Mouse (Mus musculus) splenic B cell, adult 2 months (primary cell): ENCODE data around the gene Daglb.
"Not testable (repeated sequence)": the region's sequence is repeated elsewhere in the genome, so short reads cannot be mapped to it uniquely, and the experiment has no call there.

ENCODE experiments used
- DNase-seq: peaks from one replicate; pipeline ENCODE4 v3.0.0-alpha.2; 2011; ENCODE audit warnings: low read depth, low spot score
- H3K27me3 ChIP-seq: 2 replicates; pipeline ENCODE4 v1.6.1; 2012; ENCODE audit warnings: mild to moderate bottlenecking, low read length, moderate library complexity, mixed read lengths; ENCODE audit not compliant: control insufficient read depth, poor library complexity, insufficient read depth, severe bottlenecking
- H3K36me3 ChIP-seq: 2 replicates; pipeline ENCODE4 v1.6.1; 2012; ENCODE audit warnings: mild to moderate bottlenecking, low read length, moderate library complexity, mixed read lengths; ENCODE audit not compliant: control insufficient read depth, poor library complexity, insufficient read depth, severe bottlenecking

Gene Daglb

DNA sequence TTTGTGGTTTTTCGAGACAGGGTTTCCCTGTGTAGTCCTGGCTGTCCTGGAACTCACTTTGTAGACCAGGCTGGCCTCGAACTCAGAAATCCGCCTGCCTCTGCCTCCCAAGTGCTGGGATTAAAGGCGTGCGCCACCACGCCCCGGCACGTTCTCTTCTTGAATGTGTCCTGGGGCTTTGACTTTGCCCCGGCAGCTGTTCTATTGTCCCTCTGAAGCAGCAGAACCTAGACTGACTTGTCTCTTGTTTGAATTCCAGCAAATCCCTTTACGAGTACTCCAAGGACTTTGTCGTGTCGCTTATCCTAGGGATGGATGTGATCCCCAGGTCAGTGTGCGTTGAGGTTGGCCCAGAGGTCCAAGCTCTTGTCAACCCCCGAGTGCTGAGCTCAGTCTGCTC lies 36.3 kb downstream of the Daglb start:
- not testable (repeated sequence) for H3K36me3 ChIP-seq, DNase-seq, H3K27me3 ChIP-seq

DNA sequence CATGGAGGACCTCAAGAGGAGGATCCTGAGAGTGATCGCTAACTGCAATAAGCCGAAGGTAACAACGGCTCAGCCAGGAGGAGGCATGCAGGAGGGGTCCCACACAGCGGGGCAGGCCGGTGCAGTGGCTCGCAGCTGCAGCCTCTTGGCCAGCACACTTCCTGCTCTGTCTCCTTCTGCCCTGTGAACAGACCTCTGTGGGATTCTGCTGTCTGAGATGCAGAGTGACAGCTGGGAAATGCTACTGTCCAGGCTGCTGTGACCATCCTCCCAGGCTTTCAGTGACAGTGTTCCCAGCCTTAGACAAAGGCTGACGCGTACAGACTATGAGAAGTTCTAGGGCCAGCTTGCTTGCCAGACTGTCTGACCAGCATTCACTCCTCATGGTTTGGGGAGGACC lies 36.8 kb downstream of the Daglb start:
- Histone ChIP-seq H3K36me3 (peaks cover 6% of the 10 kb centered on the region), H3K27me3 (no peaks in the 10 kb centered on the region)
- DNase-seq: no peak

DNA sequence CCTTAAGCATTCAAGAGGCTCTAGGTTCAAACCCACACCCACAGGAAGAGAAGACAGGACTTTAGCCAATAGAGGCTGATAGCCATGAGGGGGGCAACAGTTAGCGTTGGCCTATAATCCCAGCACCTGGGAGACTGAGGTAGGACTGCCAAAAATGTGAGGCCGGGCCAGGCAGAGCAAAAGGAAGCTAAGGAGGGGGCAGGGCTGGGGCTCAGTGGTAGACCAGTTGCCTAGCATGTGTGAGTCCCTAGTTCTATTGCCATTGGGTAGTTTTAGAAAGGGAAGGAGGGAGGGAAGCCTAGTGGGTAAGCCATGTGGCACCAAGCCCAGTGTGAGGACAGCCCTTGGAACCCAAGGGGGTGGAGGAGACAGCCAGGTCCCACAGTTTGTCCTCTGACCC lies 37.3 kb downstream of the Daglb start:
- Histone ChIP-seq H3K27me3 (no peaks in the 10 kb centered on the region), H3K36me3 (peaks cover 6% of the 10 kb centered on the region)
- no peak for DNase-seq

DNA sequence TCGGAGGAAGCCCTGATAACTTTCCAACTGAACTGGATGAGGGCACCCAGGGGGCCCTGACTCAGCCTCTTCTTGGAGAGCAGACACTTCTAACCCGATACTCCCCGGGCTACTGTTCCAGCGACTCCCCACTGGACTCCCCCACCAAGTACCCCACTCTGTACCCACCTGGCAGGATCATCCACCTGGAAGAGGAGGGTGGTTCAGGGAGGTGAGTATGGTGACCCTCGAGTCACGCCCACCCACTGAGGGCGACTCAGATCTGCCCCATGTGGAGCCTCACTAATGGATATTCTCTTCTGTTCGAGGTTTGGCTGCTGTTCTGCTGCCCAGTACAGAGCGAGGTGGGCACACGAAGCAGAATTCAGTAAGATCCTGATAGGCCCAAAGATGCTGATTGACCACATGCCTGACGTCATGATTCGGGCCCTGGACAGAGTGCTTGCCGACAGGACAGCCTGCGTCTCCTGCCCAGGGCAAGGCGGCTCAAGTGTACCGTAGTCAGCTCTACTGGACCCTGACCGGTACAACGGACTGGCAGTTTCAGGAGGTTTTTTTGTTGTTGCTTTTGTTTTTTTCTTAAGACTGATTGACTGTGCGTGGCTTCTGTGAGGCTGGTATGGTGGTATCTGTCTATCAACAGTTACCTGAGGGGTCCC lies 38.6 kb downstream of the Daglb start:
- DNase-seq: no peak
- H3K27me3 ChIP-seq: no peaks in the 10 kb centered on the region
- peaks cover 6% of the 10 kb centered on the region for H3K36me3 ChIP-seq

DNA sequence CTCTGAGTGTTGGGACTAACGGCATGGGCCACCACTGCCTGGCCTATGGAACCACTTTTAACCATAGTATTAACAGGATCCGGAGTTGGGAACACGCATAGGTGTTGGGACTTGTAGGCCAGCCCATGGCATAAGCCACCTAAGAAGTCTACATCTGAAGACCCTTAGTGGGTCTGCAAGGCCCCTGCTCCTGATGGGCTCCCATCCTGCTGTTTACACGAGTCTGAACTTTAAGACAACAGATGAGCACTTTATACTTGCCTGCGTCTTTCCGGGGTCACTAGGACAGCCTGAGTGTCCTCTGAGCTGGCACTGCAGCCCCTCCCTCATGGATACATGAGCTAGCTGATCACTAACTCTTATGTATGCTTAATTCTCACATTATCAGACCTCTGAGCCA lies 39.4 kb downstream of the Daglb start:
- Histone ChIP-seq H3K36me3 (peaks cover 6% of the 10 kb centered on the region), H3K27me3 (no peaks in the 10 kb centered on the region)
- no peak for DNase-seq

DNA sequence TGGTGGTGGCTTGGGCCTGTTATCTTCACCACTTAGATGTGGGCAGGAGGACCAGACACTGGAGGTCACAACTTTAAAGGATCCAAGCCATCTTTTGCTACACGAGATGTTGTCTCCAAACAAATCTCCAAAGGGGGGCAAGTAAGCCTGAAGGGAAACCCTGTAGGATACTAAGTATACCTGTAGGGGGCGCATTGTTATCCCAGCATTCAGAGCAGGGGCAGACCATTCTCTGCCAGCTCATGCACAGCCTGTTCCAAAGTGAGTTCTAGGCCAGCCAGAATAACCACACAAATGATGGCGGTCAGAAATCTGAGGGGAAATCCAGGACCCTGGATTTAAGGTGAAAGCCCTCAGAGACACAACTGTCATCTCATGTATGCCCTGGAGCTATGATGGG lies 40.1 kb downstream of the Daglb start:
- Histone ChIP-seq H3K27me3 (no peaks in the 10 kb centered on the region), H3K36me3 (peaks cover 6% of the 10 kb centered on the region)
- DNase-seq: peak; percentile 65

DNA sequence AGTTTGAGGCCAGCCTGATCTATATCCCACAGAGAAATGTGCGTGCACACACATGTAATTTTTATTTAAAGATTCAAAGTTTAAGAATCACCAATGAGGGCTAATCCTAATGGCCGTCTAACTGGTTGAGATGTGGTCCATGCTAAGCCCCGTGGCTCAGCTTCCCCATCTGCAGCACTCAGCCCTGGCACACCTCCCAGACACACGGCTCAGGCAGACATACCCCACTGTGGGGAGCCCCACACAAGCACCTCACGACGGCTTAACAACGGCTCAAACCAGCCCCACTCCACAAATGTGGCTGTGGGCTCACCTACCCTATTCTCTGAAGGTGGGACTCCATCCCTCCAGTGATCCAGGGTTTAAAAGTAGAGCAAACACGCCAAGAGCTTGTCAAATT lies 40.7 kb downstream of the Daglb start:
- peaks cover 6% of the 10 kb centered on the region for H3K36me3 ChIP-seq
- H3K27me3 ChIP-seq: no peaks in the 10 kb centered on the region
- no peak for DNase-seq

DNA sequence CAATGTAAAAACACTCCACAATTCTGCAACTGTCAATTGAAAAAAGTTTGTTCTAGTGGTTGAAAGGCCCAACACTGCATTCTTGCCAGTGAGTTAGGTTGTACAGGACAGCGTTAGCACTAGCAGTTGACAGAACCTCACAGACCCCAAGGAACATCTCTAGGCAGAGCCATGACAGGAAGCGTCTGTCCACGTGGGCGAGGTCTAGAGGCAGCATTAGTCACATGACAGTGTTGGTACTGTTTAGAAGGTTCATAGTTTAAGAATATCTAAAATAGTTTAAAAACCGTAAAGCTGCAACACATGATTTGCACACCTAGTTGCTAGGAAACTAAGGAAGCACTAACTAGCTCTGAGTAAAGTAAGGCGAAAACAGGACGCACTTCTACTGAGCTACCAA lies 41.2 kb downstream of the Daglb start:
- Histone ChIP-seq H3K27me3 (no peaks in the 10 kb centered on the region), H3K36me3 (peaks cover 6% of the 10 kb centered on the region)
- no peak for DNase-seq

DNA sequence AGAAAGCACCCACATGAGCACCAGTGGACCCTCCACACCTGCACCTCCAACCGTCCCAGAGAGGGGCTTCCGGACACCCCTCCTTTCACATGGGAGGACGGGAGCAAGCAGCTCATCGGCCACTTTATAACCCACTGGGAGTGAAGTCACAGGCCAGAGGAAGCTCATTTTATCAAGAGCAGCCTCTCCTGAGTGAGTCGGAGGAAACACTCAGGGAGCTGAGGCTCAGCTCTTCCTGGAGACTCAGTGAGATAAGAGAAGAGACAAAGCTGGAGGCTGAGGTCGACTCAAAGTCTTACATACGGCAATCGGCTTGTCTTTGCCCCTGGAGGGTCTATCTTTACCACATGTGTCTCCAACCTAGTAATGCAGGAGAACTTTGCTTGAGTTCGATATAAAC lies 44.9 kb downstream of the Daglb start:
- no peak for DNase-seq
- H3K36me3 ChIP-seq: peaks cover 6% of the 10 kb centered on the region

DNA sequence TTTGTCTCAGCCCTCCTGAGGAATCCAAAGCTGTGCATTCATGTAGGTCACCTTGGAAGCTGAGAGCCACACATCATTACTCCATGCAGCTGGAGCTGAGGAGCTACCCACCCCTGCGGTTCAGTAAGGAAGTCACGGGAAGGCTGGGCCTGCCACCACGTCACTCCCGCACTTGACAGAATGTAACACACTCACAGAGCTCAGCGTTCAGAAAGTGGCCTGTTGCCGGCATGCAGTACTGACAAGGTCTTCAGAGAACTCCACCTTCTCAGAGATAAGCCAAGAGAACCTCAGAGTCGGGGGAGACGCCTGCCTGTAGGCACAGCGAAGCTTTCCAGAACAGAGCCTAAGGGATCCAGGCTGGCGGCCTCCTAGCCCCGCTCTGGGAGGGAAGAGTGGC lies 45.4 kb downstream of the Daglb start:
- DNase-seq: no peak
- H3K27me3 ChIP-seq: no peaks in the 10 kb centered on the region
- peaks cover 6% of the 10 kb centered on the region for H3K36me3 ChIP-seq

More for the DNA sequence above, 44.9 kb downstream of the Daglb start:
- H3K27me3 ChIP-seq: no peaks in the 10 kb centered on the region

DNA sequence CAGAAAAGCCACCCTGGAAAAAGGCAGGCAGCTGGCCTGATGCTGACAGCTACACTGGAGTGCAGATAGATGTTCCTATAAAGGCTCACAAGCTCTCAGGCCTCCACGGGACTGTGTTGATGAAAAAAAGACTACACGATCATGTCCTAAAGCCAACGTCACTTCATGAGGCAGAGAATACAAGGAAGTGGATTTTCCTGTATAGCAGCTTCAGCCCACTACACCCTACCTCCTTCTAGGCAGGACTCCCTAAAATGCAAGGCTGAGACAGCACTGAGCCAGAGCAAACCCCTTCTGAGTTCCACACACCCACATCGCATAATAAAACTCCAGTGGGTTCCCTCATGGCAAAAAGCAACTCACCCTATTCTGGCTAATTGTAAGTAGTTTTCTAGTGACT lies 47.2 kb downstream of the Daglb start:
- DNase-seq: no peak
- peaks cover 10% of the 10 kb centered on the region for H3K36me3 ChIP-seq
- H3K27me3 ChIP-seq: no peaks in the 10 kb centered on the region

DNA sequence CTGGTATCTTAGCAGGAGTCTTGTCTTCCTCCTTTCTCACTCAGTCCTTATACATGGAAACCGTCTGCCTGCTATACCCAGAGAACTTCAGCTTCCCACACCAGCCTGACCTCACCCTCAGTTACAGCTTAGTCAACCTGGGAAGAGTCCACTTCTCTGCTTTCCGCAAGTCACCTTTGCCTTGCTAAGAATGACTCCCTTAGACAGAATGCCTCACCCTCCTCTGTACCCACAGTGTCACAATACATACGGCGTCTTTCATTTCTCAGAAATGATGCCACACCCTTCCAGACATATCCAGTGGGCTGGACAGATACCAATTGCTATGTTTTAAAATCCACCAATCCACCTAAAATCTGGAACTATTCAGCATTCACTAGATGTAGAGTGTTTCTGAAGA lies 47.9 kb downstream of the Daglb start:
- DNase-seq: no peak
- peaks cover 10% of the 10 kb centered on the region for H3K36me3 ChIP-seq
- no peaks in the 10 kb centered on the region for H3K27me3 ChIP-seq

DNA sequence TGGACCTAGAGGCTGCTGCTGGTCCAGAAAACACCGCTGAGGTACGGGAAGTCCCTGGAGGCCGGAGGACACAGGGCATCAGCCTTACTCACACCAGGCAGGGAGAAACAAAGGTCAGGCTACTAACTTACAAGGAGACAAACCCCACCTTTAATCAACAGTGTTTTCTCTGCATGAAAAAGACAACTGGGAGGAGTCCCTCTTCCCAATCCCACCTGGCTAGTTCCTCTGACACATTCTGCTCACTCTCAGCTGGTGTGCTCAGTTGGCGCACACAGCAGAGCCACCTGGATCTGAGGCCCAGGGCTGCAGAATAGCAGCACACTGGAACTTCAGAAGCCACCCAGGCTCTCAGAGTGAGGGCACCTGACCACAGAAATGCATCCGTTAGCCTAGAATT lies 50.5 kb downstream of the Daglb start:
- Histone ChIP-seq H3K27me3 (no peaks in the 10 kb centered on the region), H3K36me3 (peaks cover 10% of the 10 kb centered on the region; the same call in 1 of the 2 replicates)
- no peak for DNase-seq

DNA sequence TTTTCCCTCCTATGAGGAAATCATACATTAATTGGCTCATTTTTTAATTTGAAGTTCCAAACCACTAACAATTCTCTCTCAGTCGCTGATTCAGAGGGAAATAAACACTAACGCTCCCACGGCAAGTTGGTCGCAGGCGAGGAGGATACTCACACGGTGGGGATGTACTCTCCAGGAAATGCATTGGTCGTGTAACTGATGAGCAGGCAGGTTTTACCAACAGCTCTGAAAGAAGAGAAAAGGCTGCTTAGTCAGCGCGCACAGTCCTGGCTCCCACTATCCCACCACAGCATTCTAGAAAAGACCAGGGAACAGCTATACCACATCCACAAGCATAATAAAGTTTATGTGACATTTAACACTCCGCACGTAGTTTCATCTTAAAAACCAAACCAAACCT lies 52.6 kb downstream of the Daglb start:
- H3K36me3 ChIP-seq: peaks cover 10% of the 10 kb centered on the region; the same call in 1 of the 2 replicates
- H3K27me3 ChIP-seq: no peaks in the 10 kb centered on the region
- no peak for DNase-seq

DNA sequence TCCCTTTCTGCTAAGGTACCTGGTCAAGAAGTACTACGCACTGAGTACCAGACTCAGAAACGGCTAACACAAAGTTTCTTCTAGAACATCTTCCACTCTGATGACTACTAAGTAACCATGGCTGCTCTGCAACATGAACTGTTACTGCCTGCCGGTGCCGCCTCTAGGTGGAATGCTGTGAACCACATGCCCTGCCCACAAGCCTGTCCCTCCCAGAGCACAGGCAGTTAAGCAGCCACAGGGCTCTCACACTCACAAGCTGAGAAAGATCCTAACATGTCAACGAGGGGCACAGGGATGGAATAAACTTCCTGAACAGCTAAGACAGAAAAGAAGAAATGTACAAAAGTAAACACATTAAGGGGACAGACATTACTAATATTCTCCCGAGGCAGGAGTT lies 53.1 kb downstream of the Daglb start:
- Histone ChIP-seq H3K36me3 (peaks cover 10% of the 10 kb centered on the region; the same call in 1 of the 2 replicates), H3K27me3 (no peaks in the 10 kb centered on the region)
- DNase-seq: no peak

DNA sequence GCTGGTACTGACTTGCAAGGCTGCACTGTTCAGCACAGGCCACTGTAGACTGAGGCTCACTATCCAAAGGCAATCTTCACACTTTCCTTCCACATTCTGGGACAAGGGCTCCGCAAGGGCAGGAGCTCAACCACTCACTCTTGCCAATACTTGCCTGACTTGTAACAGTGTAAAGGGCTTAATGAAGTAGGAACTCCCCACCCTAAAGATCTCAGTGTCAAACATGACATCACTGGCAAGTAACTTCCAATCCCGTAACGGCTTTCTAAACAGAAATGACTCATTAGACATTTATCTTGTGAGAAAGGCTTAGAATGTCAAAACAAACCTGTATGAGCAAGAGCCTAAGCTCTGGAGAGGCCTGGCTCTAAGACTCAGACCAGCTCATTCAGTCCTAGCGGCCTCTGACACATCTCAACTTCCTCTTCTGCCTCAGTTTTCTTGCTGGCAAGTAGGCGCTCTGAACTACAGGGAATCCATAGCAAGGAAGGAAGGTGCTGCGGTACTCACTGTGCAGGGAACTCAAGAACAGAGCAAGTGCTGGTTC lies 53.7 kb downstream of the Daglb start:
- DNase-seq: peak; percentile 18
- peaks cover 7% of the 10 kb centered on the region for H3K36me3 ChIP-seq
- H3K27me3 ChIP-seq: no peaks in the 10 kb centered on the region
